Mouse (Mus musculus): Measurements from ENCODE around the gene Ice2.

DNA sequence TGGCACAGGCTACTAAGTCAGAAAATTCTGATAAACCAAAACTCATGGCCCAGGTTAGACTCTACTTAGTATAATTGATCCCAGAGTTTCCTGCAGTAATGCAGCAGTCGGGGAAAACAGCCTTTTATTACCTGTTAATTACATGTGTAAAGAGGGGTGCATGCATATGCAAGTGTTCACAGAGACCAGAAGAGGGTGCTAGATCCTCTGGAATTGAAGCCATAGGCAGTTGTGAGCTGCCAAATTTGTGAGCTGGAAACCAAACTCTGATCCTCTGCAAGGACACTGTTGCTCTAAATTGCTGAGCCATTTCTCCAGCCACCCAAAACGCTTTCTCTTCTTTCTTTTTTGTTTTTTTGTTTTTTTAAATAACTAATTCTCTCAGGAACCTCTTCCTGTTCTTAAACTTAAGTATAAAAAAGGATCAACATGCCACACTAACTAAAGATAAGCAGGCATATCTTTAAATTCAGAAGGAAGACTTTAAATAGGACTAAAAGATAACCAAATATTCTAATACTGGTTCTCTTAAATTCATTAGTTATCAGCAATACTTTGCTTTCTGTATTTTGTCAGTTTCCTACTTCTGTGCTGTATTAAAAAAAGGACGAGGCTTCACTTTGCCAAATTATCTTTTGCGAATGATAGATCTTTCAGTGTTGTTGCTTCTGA lies 20.6 kb upstream of the Ice2 start:
- TF ChIP-seq CTCF (IDR thresholded peaks at IDR 0.05; ENCODE audit: low read depth), result peak; percentile 46
- TF ChIP-seq EP300 (IDR thresholded peaks at IDR 0.05; ENCODE audit: low read depth), result no peak

Measured in liver, postnatal 0 days (tissue).